Comparison of ENCODE assay signal across 26 mouse cellular contexts in the genomic region with DNA sequence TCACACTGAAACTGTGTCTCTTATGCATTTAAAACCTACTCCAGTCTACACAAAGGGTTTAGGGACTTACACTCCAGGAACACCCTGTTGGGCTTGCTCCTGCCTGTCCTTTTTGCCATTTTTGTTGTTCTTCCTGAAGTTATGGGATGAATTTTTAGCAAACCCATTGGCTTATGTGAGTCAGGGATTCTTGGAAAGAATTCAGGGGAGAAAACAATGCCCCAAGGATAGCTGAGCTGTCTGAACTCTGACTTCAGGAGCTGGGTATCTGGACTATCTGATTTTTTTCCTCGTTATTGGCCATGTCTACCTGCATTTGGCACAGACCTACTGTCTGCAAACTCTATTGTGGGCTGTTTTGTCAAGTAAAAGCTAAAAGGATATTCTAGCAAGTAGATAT. TPM values are rescaled to one million over a fixed set of nuclear protein-coding genes. Genes with fewer than 3 reads are reported as not detected.
"Had no signal": no experiment of that assay in that cellular context is flagged by ENCODE, and none has a peak within 500 bp of the region (broad histone marks: within the 10 kb centered on the region; RNA-seq: fewer than 3 reads in every experiment).

No protein-coding gene starts in this region.

- H3K27me3 ChIP-seq: heart, embryonic 13.5 days; heart, embryonic 15.5 days; hindbrain, embryonic 13.5 days; hindbrain, embryonic 15.5 days; kidney, embryonic 15.5 days; limb, embryonic 13.5 days; limb, embryonic 15.5 days had no signal

- H3K9me3 ChIP-seq: heart, embryonic 13.5 days; heart, embryonic 15.5 days; hindbrain, embryonic 13.5 days; hindbrain, embryonic 15.5 days; kidney, embryonic 15.5 days; limb, embryonic 13.5 days; limb, embryonic 15.5 days had no signal

- ATAC-seq: hindbrain, postnatal 0 days; intestine, embryonic 16.5 days had no signal

- H3K36me3 ChIP-seq: heart, embryonic 13.5 days; heart, embryonic 15.5 days; hindbrain, embryonic 13.5 days; hindbrain, embryonic 15.5 days; kidney, embryonic 15.5 days; limb, embryonic 13.5 days; limb, embryonic 15.5 days had no signal

- H3K4me1 ChIP-seq: kidney, embryonic 15.5 days; limb, embryonic 15.5 days had no signal

- H3K4me2 ChIP-seq: heart, embryonic 11.5 days; heart, embryonic 13.5 days; heart, embryonic 15.5 days; hindbrain, embryonic 13.5 days; hindbrain, embryonic 15.5 days; kidney, embryonic 15.5 days; limb, embryonic 13.5 days; limb, embryonic 15.5 days had no signal

- H3K9ac ChIP-seq: heart, embryonic 13.5 days; heart, embryonic 15.5 days; hindbrain, embryonic 13.5 days; hindbrain, embryonic 15.5 days; kidney, embryonic 15.5 days; limb, embryonic 13.5 days; limb, embryonic 15.5 days had no signal

- H3K27ac ChIP-seq: heart, adult 2 months; heart, embryonic 13.5 days; heart, embryonic 15.5 days; hindbrain, embryonic 13.5 days; hindbrain, embryonic 15.5 days; hindbrain, postnatal 0 days; kidney, embryonic 15.5 days; kidney, postnatal 0 days; limb, embryonic 13.5 days; limb, embryonic 15.5 days had no signal

- DNase-seq: gastrocnemius, postnatal 14 days; gastrocnemius, postnatal 36 days; heart, adult 11 months; heart, adult 2 months; heart, postnatal 14 days; heart, postnatal 36 days; kidney, adult 11 months; kidney, adult 2 months; kidney, adult 9 months; kidney, postnatal 14 days; kidney, postnatal 36 days; layer of hippocampus, adult 9-11 months; layer of hippocampus, postnatal 36 days; left cerebral cortex, postnatal 4 days had no signal

- H3K4me3 ChIP-seq: heart, adult 2 months; heart, embryonic 13.5 days; heart, embryonic 15.5 days; hindbrain, embryonic 13.5 days; hindbrain, embryonic 15.5 days; kidney, embryonic 15.5 days; limb, embryonic 13.5 days; limb, embryonic 15.5 days had no signal

RNA-seq across cellular contexts. Expression of a gene that starts 20.5 kb away (rescaled TPM):
- total RNA-seq: liver, adult 2 months had no signal
- polyA plus RNA-seq: liver, adult 2 months had no signal
